Mouse (Mus musculus) kidney, adult 2 months (tissue): ENCODE data around the gene Nap1l5.

Experiments
- CTCF ChIP-seq: fragments of 200-500 bp; conservative IDR thresholded peaks from 2 replicates; pipeline ENCODE4 v1.5.1; 2011; ENCODE audit warnings: low read depth, mild to moderate bottlenecking, control low read depth, low read length, moderate library complexity, mixed read lengths; ENCODE audit not compliant: insufficient read depth, insufficient read length
- POLR2A ChIP-seq: fragments of 200-500 bp; IDR thresholded peaks from one replicate; pipeline ENCODE4 v1.6.1; 2011; ENCODE audit warnings: low read depth, low read length, control low read depth

GRCm38 (mm10) chr6:58920735-58921134, 13.9 kb upstream of the Nap1l5 start:
- no peak for TF ChIP-seq CTCF
- no peak for TF ChIP-seq POLR2A
